Mouse (Mus musculus) lung, postnatal 4 days (tissue): ENCODE results near the gene Tcte1.

Source experiments
- DNase-seq, 2 experiments: peaks; one replicate each; pipeline ENCODE4 v3.0.0; 2021

The Tcte1 gene

GRCm38 (mm10) chr17:45515204-45515726 lies 8.0 kb upstream of the Tcte1 start:
- no peak for DNase-seq

- no peak for DNase-seq
These were observed 7.4 kb upstream of the Tcte1 start for GRCm38 (mm10) chr17:45515806-45516205.

GRCm38 (mm10) chr17:45516488-45516887 lies 6.7 kb upstream of the Tcte1 start:
- DNase-seq: peak; percentile 36 to 78

- no peak for DNase-seq
These were observed 6.1 kb upstream of the Tcte1 start for GRCm38 (mm10) chr17:45517135-45517534.

- DNase-seq: no peak
These were observed 5.6 kb upstream of the Tcte1 start for GRCm38 (mm10) chr17:45517549-45518215.

- no peak for DNase-seq
These were observed 4.3 kb upstream of the Tcte1 start for GRCm38 (mm10) chr17:45518766-45519475.

- no peak for DNase-seq
These were observed 3.1 kb upstream of the Tcte1 start for GRCm38 (mm10) chr17:45520136-45520535.

- DNase-seq: no peak
These were observed 1.7 kb downstream of the Tcte1 start for GRCm38 (mm10) chr17:45524961-45525360.

GRCm38 (mm10) chr17:45526571-45526970 lies 3.3 kb downstream of the Tcte1 start:
- DNase-seq: no peak

GRCm38 (mm10) chr17:45530346-45530782 lies 7.1 kb downstream of the Tcte1 start:
- no peak for DNase-seq

GRCm38 (mm10) chr17:45532896-45533295 lies 9.7 kb downstream of the Tcte1 start:
- no peak for DNase-seq

- no peak for DNase-seq
These were observed 13.0 kb downstream of the Tcte1 start for GRCm38 (mm10) chr17:45536264-45536663.

- no peak for DNase-seq
These were observed 15.2 kb downstream of the Tcte1 start for GRCm38 (mm10) chr17:45538394-45538793.

GRCm38 (mm10) chr17:45539664-45540063 lies 16.4 kb downstream of the Tcte1 start:
- DNase-seq: no peak

- DNase-seq: no peak
These were observed 18.9 kb downstream of the Tcte1 start for GRCm38 (mm10) chr17:45542129-45542528.

GRCm38 (mm10) chr17:45542705-45543104 lies 19.5 kb downstream of the Tcte1 start:
- DNase-seq: no peak

- DNase-seq: no peak
These were observed 19.9 kb downstream of the Tcte1 start for GRCm38 (mm10) chr17:45543115-45543514.

- DNase-seq: no peak
These were observed 21.0 kb downstream of the Tcte1 start for GRCm38 (mm10) chr17:45544001-45544872.

- no peak for DNase-seq
These were observed 21.6 kb downstream of the Tcte1 start for GRCm38 (mm10) chr17:45544873-45545277.

- DNase-seq: no peak
These were observed 22.2 kb downstream of the Tcte1 start for GRCm38 (mm10) chr17:45545278-45545961.

- DNase-seq: no peak
These were observed 23.7 kb downstream of the Tcte1 start for GRCm38 (mm10) chr17:45546941-45547340.

GRCm38 (mm10) chr17:45547461-45548190 lies 24.4 kb downstream of the Tcte1 start:
- DNase-seq: no peak
